In genomic region chr12:108004701-108005487, GRCm38 (mm10) we compare ENCODE assay signal across 9 mouse cellular contexts. TPM values are rescaled to one million over a fixed set of nuclear protein-coding genes. Genes with fewer than 3 reads are reported as not detected.
DNase-seq lines count a peak whose midpoint lies in the region; ATAC-seq lines count a peak whose summit lies in the region.
"Had no signal": no experiment of that assay in that cellular context is flagged by ENCODE, and none has a peak within 500 bp of the region (broad histone marks: within the 10 kb centered on the region; RNA-seq: fewer than 3 reads in every experiment).

No protein-coding gene starts in this region.

- H3K9me3 ChIP-seq in heart, embryonic 15.5 days (replicated peaks): no peaks in the 10 kb centered on the region
- H3K9me3 ChIP-seq in intestine, embryonic 15.5 days: no peaks in the 10 kb centered on the region
- no peaks in the 10 kb centered on the region for H3K9me3 ChIP-seq in neural tube, embryonic 14.5 days (ENCODE audit: control insufficient read depth, low read length)

- whole genome bisulfite sequencing in heart, embryonic 15.5 days: under 1% methylated on average over 43 of the region's 43 CpGs
- 1% methylated on average over 43 of the region's 43 CpGs for WGBS in intestine, embryonic 15.5 days
- under 1% methylated on average over 43 of the region's 43 CpGs for WGBS in neural tube, embryonic 14.5 days

- H3K36me3 ChIP-seq in heart, embryonic 15.5 days: no peaks in the 10 kb centered on the region
- H3K36me3 ChIP-seq in intestine, embryonic 15.5 days: no peaks in the 10 kb centered on the region
- H3K36me3 ChIP-seq in neural tube, embryonic 14.5 days (ENCODE audit: control insufficient read depth, insufficient read depth, low read length): no peaks in the 10 kb centered on the region

- H3K4me3 ChIP-seq in heart, embryonic 15.5 days: peak overlapping the region; percentile 83
- peak overlapping the region; percentile 59 for H3K4me3 ChIP-seq in intestine, embryonic 15.5 days (replicated peaks)
- H3K4me3 ChIP-seq in neural tube, embryonic 14.5 days (ENCODE audit: low read depth, low read length): peak overlapping the region; percentile 20

- intact Hi-C loops in left cerebral cortex, postnatal 36 days (cut with DNase I): loop anchor here (5.0 kb wide), 3 partner anchors 67 to 1703 kb away; no protein-coding TSS in a partner anchor

- peak overlapping the region; percentile 43; the same call in 1 of the 2 replicates for H3K9ac ChIP-seq in heart, embryonic 15.5 days
- peak overlapping the region; percentile 42 for H3K9ac ChIP-seq in intestine, embryonic 15.5 days
- 0 out of 2 replicates have a peak overlapping the region, but pooled peaks have one; percentile 25 for H3K9ac ChIP-seq in neural tube, embryonic 14.5 days (replicated peaks; ENCODE audit: low read depth, low read length)

- 0 out of 2 replicates have a peak, but pooled peaks have one; percentile 5 for ATAC-seq in heart, embryonic 15.5 days (replicated peaks; ENCODE audit: insufficient number of reproducible peaks, insufficient read depth, low FRiP score, low read depth)
- ATAC-seq in intestine, embryonic 15.5 days: peak; percentile 54
- ATAC-seq in neural tube, embryonic 14.5 days (ENCODE audit: low read depth): peak; percentile 11; the same call in 1 of the 2 replicates
- no peak for ATAC-seq in megakaryocyte-erythroid progenitor cell, adult 5-6 weeks (replicated peaks; ENCODE audit: low FRiP score, low TSS enrichment, poor library complexity, severe bottlenecking)

- H3K4me1 ChIP-seq in heart, embryonic 15.5 days (replicated peaks): peaks cover 34% of the 10 kb centered on the region
- H3K4me1 ChIP-seq in intestine, embryonic 15.5 days (replicated peaks): peaks cover 22% of the 10 kb centered on the region
- H3K4me1 ChIP-seq in neural tube, embryonic 14.5 days (ENCODE audit: control insufficient read depth, insufficient read depth, low read length): peaks cover 8% of the 10 kb centered on the region; the same call in 1 of the 2 replicates

- H3K27me3 ChIP-seq in heart, embryonic 15.5 days: peaks cover 50% of the 10 kb centered on the region
- H3K27me3 ChIP-seq in intestine, embryonic 15.5 days (replicated peaks): peaks cover 15% of the 10 kb centered on the region
- no peaks in the 10 kb centered on the region for H3K27me3 ChIP-seq in neural tube, embryonic 14.5 days (ENCODE audit: control insufficient read depth, insufficient read depth, low read length)

- H3K27ac ChIP-seq in heart, embryonic 15.5 days: no peak overlapping the region
- H3K27ac ChIP-seq in intestine, embryonic 15.5 days: peak overlapping the region; percentile 99
- no peak overlapping the region for H3K27ac ChIP-seq in neural tube, embryonic 14.5 days (ENCODE audit: low read depth, low read length)

- H3K4me2 ChIP-seq in heart, embryonic 15.5 days: peak overlapping the region; percentile 99
- H3K4me2 ChIP-seq in intestine, embryonic 15.5 days (replicated peaks): peak overlapping the region; percentile 95
- peak overlapping the region; percentile 81 for H3K4me2 ChIP-seq in neural tube, embryonic 14.5 days (ENCODE audit: low read depth, low read length)

- DNase-seq in heart, adult 11 months: no peak
- peak; percentile 80 for DNase-seq in embryo, embryonic 11 days
- no peak for DNase-seq in cerebellum, adult 18-20 months
- no peak for DNase-seq in left cerebral cortex, postnatal 36 days (ENCODE audit: low spot score in 2 of 2)

RNA-seq across cellular contexts. Expression of gene Bcl11b, which starts 1.5 kb away (rescaled TPM):
- 4.6 and 9.3 TPM in 2 replicates for polyA plus RNA-seq in heart, embryonic 15.5 days (2015; fragmentation: Nextera tagmentation; extraction: Ambion mirVana)
- 6.7 and 6.9 TPM in 2 replicates for polyA plus RNA-seq in intestine, embryonic 15.5 days (2015; fragmentation: Nextera tagmentation; extraction: Ambion mirVana)
- 38.0 and 38.2 TPM in 2 replicates for polyA plus RNA-seq in neural tube, embryonic 14.5 days (2014; fragmentation: Nextera tagmentation; extraction: Ambion mirVana)
- 0.59 and 0.62 TPM in 2 replicates for total RNA-seq in megakaryocyte-erythroid progenitor cell, adult 5-6 weeks (2014; fragmentation: Nextera tagmentation)
- 0.19 and 2.0 TPM in 2 replicates for total RNA-seq in megakaryocyte-erythroid progenitor cell, adult 5-6 weeks (2017)
- total RNA-seq in left cerebral cortex, postnatal 36 days (2021): 10 to 100 TPM; 56.6 to 74.4 TPM
- total RNA-seq: MEL had no signal

Comparison
In these comparisons a context has a peak if more than half of its experiments do, and no peak if none do; other contexts are left out.
1. H3K4me3 ChIP-seq: peak in every context shown above with its lines; median percentile 83 in heart, embryonic 15.5 days; 59 in intestine, embryonic 15.5 days; 20 in neural tube, embryonic 14.5 days.